Mouse (Mus musculus) bone marrow macrophage, adult 2 months (primary cell): ENCODE measurements at regions not wholly inside any gene's neighbourhood (a gene's known extent, or its start where the extent isn't known, plus 50 kb on each side); places are given as distances from the start of the nearest gene placed in this dataset.

Experiments
- H3K27ac ChIP-seq: 2 replicates; pipeline ENCODE4 v1.5.1; 2012; ENCODE audit warnings: low read depth, low read length; ENCODE audit not compliant: insufficient read depth
- H3K4me1 ChIP-seq: 2 replicates; pipeline ENCODE4 v1.6.1; 2012; ENCODE audit warnings: low read length; ENCODE audit not compliant: control insufficient read depth, insufficient read depth
- H3K4me3 ChIP-seq: 2 replicates; pipeline ENCODE4 v1.5.1; 2012; ENCODE audit warnings: mild to moderate bottlenecking, low read length, moderate library complexity; ENCODE audit not compliant: insufficient read depth
- CTCF ChIP-seq: IDR thresholded peaks from 2 replicates; pipeline ENCODE4 v1.5.1; 2012; ENCODE audit warnings: low read depth, mild to moderate bottlenecking, low read length, moderate library complexity
- POLR2A ChIP-seq: IDR thresholded peaks from 2 replicates; pipeline ENCODE4 v1.6.1; 2012; ENCODE audit warnings: mild to moderate bottlenecking, low read depth, low read length, borderline replicate concordance

DNA sequence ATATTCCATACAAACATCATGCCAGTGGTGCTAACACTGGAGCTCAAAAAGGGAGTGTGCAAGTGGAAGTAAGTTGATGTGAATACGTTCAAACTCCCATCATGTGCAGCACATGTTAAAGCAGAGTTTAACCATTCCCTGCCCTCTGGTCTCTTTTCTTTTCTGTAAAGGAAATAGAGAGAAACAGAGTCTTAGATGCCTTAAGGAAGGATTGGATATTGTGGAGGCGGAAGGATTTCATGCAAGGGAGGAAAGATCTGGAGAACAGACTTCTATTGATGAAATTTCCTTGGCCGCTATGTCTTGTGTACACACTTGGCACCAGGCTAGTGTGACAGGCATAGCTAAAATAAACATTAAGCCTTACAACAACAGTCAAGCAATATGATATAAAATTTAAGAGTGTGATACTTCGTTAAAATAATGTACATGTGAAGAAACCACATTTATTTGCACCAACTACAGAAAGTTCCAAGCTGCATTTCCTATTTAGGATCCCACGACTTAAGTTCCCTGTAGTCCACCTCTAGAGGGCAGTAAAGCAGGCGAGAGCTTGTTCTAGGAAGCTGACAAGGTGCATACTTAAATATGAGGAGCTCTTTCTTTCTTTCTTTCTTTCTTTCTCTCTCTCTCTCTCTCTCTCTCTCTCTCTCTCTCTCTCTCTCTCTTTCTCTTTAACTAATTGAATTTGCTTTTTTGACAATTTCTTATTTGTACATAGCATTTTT lies 246.8 kb upstream of the Mms22l start:
- no peak for TF ChIP-seq POLR2A
- TF ChIP-seq CTCF = no peak
- no peak overlapping the region for H3K4me3 ChIP-seq
- H3K4me1 ChIP-seq = no peaks in the 10 kb centered on the region
- no peak overlapping the region for H3K27ac ChIP-seq

DNA sequence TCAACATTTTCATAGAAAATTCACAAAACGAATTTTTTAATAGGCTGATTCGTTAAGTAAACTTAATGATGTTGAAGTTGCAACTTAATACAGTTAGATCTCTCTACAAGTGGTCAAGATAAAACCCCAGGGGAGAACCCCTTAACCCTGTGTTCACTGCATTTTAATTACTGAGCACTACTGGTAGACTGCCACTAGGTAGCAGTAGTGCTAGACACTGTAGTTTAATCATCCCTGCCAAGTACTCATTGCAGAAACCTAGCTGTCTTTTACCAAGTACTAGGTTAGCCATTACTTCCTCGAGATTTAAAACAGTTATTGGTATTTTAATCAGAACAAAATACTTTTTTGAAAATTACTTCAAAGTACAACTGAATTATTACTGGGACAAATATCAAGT lies 218.1 kb upstream of the Mms22l start:
- no peak overlapping the region for H3K27ac ChIP-seq
- H3K4me1 ChIP-seq = no peaks in the 10 kb centered on the region
- TF ChIP-seq POLR2A (no peak), CTCF (no peak)
- no peak overlapping the region for H3K4me3 ChIP-seq
